Mouse (Mus musculus) liver, adult 2 months (tissue): Measurements from ENCODE around the gene Map2k2. TPM values are rescaled to one million over a fixed set of nuclear protein-coding genes. Genes with fewer than 3 reads are reported as not detected.
"Not testable (repeated sequence)": the region's sequence is repeated elsewhere in the genome, so short reads cannot be mapped to it uniquely, and the experiment has no call there.

Source experiments
- DNase-seq: peaks from one replicate; pipeline ENCODE4 v3.0.0-alpha.2; 2011; ENCODE audit warnings: low read depth, low spot score; ENCODE audit errors: extremely low read depth
- H3K27ac ChIP-seq: fragments of 200-500 bp; replicated peaks from 2 replicates; pipeline ENCODE4 v1.5.1; 2012; ENCODE audit warnings: low read depth, mild to moderate bottlenecking, control low read depth, inconsistent platforms, low read length; ENCODE audit not compliant: insufficient read depth
- H3K27me3 ChIP-seq: fragments of 200-500 bp; 2 replicates; pipeline ENCODE4 v1.6.1; 2012; ENCODE audit warnings: mild to moderate bottlenecking, moderate library complexity, low read length, inconsistent platforms; ENCODE audit not compliant: control insufficient read depth, insufficient read depth
- H3K36me3 ChIP-seq: fragments of 200-500 bp; 2 replicates; pipeline ENCODE4 v1.6.1; 2012; ENCODE audit warnings: low read length, inconsistent platforms; ENCODE audit not compliant: control insufficient read depth, insufficient read depth
- H3K4me1 ChIP-seq: fragments of 200-500 bp; 2 replicates; pipeline ENCODE4 v1.6.1; 2011; ENCODE audit warnings: low read length; ENCODE audit not compliant: control insufficient read depth, insufficient read depth
- H3K4me3 ChIP-seq: fragments of 200-500 bp; 2 replicates; pipeline ENCODE4 v1.5.1; 2011; ENCODE audit warnings: low read depth, mild to moderate bottlenecking, control low read depth, low read length, moderate library complexity; ENCODE audit not compliant: insufficient read depth
- H3K79me2 ChIP-seq: fragments of 200-500 bp; 2 replicates; pipeline ENCODE4 v1.6.1; 2012; ENCODE audit warnings: inconsistent platforms, mild to moderate bottlenecking, low read length, moderate library complexity; ENCODE audit not compliant: control insufficient read depth, insufficient read depth
- H3K9ac ChIP-seq: fragments of 200-500 bp; 2 replicates; pipeline ENCODE4 v1.6.1; 2012; ENCODE audit warnings: low read depth, mild to moderate bottlenecking, control low read depth, inconsistent platforms, low read length
- CTCF ChIP-seq: fragments of 200-500 bp; IDR thresholded peaks from 2 replicates; pipeline ENCODE4 v1.5.1; 2011; ENCODE audit warnings: low read depth, low read length, control low read depth
- POLR2A ChIP-seq: fragments of 200-500 bp; IDR thresholded peaks from 2 replicates; pipeline ENCODE4 v1.6.1; 2011; ENCODE audit warnings: low read length, control low read depth; ENCODE audit not compliant: insufficient read depth; ENCODE audit errors: extremely low read depth
- WGBS: fragments of 180-500 bp; shearing (Covaris S2); methylation state at CpG from one replicate; pipeline ENCODE4 v1.1.7; 2018; 5-methylcytosine and 5-hydroxymethylcytosine counted together
- polyA plus RNA-seq: library from polyadenylated mRNA; depleted of rRNA; stranded (reverse); fragments of >200 nt; gene quantifications from 2 replicates; pipeline ENCODE4 v1.2.3, GENCODE M21; 2012; rRNA removed
- total RNA-seq: library from RNA; depleted of rRNA; stranded (reverse); fragments of >200 nt; gene quantifications from 2 replicates; pipeline ENCODE4 v1.2.3, GENCODE M21; 2014; rRNA removed

Map2k2 gene
- total RNA-seq (46.6 and 61.1 TPM in 2 replicates), polyA plus RNA-seq (192 and 231 TPM in 2 replicates)

DNA sequence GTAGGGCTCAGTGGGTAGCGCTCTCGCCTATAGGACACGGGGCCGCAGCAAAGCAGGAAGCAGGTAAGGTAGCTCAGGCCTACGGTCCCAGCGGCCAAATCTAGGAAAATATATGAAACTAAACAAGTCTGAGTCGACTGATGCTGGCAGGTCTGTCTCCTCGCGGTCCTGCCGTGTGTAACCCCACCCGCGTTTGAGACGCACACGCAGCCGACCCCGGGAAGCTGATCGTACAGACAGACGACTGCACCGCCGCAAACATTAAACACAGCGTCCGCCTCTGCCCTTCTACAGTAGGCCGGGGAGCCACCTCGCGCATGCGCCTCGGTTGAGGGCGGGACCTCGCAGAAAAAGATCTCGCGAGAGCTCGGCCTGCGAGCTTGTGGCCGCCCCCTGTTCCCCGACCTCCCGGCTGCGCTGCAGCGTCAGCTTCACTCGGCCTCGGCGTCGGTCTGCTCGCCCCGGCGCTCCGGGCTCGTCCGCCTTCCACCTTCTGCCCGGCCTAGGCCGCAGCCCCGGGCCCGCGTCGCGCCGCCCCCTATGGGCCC, at the start of gene Map2k2:
Gene Map2k2, plus strand, starts transcription at position 351 of the 548 bp plus-strand sequence.
- TF ChIP-seq CTCF (no peak), POLR2A (peak; percentile 95)
- H3K36me3 ChIP-seq, result peaks cover 7% of the 10 kb centered on the region
- peak within 1 kb of the TSS; percentile 90 for H3K27ac ChIP-seq
- H3K27me3 ChIP-seq, result no peaks in the 10 kb centered on the region
- H3K9ac ChIP-seq, result peak within 1 kb of the TSS; percentile 92
- under 1% methylated on average over 56 of the region's 56 CpGs for WGBS
- peak; percentile 87 for DNase-seq
- H3K4me3 ChIP-seq, result peak within 1 kb of the TSS; percentile 65
- peaks cover 34% of the 10 kb centered on the region; the same call in 1 of the 2 replicates for H3K79me2 ChIP-seq
- H3K4me1 ChIP-seq, result peaks cover 15% of the 10 kb centered on the region

DNA sequence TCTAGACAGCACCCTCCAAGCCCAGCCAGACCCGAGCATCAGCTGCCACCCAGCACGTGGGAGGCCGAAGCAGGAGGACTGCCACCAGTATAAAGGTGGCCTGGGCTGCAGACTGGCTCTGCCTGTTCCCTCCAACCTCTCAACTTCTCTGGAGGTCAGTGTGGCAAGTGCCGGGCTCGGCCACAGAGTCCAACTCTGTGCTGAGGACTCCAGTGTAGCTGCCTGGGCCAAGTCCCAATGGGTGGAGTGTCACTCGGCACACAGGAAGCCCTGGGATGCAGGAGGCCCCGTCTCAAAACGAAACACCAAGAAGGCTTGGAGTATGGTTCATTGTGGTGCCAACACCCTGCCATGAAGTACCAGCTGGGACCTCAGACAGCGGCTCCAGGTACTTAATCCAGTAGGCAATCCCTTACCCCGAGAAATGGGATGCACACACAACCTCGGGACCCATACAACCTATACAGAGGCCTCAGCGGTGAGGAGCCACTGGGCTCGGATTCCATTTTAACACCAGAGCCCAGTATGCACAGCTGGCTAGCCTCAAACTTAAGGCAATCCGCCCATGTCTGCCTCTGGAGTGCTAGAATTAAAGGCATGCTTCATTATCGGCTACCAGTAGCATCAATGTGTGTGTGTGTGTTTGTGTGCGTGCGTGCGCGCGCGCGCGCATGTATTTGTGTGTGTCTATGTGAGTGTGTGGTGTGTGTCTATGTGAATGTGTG, 48.1 kb upstream of the Map2k2 start:
- Histone ChIP-seq H3K4me3 (no peak overlapping the region), H3K9ac (no peak overlapping the region), H3K79me2 (peaks cover 49% of the 10 kb centered on the region), H3K36me3 (no peaks in the 10 kb centered on the region), H3K27me3 (no peaks in the 10 kb centered on the region), H3K27ac (no peak overlapping the region), H3K4me1 (peaks cover 21% of the 10 kb centered on the region)
- TF ChIP-seq CTCF (no peak), POLR2A (no peak)
- 69% methylated on average over 23 of the region's 23 CpGs for WGBS
- peak; percentile 72 for DNase-seq

DNA sequence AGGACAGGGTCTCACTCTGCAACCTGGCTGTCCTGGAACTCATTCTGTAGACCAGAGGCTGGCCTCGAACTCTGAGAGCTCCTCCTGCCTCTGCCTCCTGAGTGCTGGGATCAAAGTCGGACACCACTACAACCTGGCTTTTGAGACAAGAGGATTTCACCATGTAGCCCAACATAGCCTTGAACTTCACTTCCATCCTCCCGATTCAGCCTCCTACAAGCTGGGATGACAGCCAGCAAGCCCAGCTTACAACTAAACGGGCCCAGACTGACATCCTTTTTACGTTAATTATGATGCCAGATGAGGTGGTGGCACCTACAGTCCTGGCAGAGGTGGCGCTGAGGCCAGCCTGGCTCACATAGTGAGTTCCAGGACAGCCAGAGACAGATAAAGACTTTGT, 46.8 kb upstream of the Map2k2 start:
- 25% methylated on average over 6 of the region's 6 CpGs for WGBS

DNA sequence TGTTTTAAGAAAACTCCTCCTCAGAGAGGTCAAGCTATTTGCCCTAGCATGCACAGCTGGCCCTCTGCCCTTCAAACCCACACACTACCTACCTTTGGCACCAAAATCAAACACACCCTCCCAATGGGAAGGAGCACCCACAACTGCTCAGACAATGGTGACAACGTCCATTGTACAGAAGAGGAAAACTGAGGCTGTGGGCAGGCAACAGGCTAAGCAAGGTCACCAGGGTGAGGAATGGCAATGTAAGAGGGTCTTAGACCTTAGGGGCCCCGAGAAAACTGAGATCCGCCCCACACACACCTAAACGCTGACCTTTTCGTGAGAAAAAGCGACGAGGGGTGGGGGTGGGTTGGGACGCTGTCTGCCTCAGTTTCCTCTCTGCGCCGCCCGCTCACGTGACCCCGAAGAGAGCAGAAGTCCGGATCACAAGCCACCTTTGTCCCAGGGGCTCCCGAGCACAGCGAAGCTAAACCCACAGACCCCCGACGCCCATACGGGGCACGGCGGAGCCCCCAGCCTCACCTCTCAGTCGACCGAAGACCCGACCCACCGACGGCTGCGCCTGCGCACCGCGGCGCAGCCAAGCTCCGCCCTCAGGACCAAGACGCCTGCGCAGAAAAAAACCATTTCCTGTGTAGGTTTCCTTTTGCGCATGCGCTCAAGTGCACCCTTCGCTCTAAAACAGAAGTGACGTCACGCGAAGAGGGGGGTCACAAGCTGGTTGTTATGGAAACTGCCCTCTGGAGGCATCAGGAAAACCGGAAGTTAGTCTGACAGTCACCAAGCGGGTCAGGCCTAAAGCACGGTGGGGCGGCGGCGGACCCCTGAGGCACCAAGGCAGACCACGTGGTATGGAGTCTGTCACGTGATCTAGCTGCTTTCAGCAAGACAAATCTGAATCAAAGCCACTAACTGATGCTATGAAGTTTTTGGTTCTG, 45.8 kb upstream of the Map2k2 start, which contains the start of gene Sgta:
Gene Sgta, minus strand, starts transcription at position 579 of the 941 bp plus-strand sequence.
- Histone ChIP-seq H3K27me3 (no peaks in the 10 kb centered on the region), H3K36me3 (no peaks in the 10 kb centered on the region), H3K9ac (peak within 1 kb of the TSS; percentile 90), H3K79me2 (peaks cover 45% of the 10 kb centered on the region), H3K27ac (peak within 1 kb of the TSS; percentile 75), H3K4me3 (peak within 1 kb of the TSS; percentile 92), H3K4me1 (peaks cover 21% of the 10 kb centered on the region)
- DNase-seq, result peak; percentile 96
- peak; percentile 75; the same call in 1 of the 2 replicates for TF ChIP-seq POLR2A
- no peak for TF ChIP-seq CTCF
- under 1% methylated on average over 48 of the region's 48 CpGs for whole genome bisulfite sequencing

More for the DNA sequence above, 46.8 kb upstream of the Map2k2 start:
- H3K4me1 ChIP-seq, result peaks cover 21% of the 10 kb centered on the region
- DNase-seq, result peak; percentile 74
- H3K9ac ChIP-seq, result no peak overlapping the region
- no peaks in the 10 kb centered on the region for H3K36me3 ChIP-seq
- H3K27me3 ChIP-seq, result no peaks in the 10 kb centered on the region
- no peak for TF ChIP-seq POLR2A
- no peak for TF ChIP-seq CTCF
- H3K79me2 ChIP-seq, result peaks cover 49% of the 10 kb centered on the region
- H3K27ac ChIP-seq, result no peak overlapping the region
- no peak overlapping the region for H3K4me3 ChIP-seq

DNA sequence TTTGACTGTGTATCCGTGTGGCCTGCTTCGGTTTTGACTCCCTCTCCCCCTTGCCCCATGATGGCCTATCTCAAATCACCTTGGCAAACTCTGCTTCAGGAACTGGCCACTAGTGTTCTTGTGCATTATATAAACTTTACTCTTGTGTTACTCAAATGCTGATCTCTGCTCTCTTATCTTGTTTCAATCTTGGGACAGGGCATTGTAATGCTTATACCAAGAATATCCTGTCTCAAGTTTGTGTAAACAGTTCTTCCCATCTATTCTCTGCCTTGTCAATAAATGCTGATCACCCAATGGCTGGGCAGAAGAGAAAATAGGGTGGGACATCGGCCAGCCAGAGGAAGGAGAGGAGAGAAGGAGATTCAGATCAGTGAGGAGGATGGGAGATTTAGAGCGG, 43.0 kb upstream of the Map2k2 start:
- TF ChIP-seq POLR2A (no peak), CTCF (no peak)
- WGBS, result 62% methylated on average over 4 of the region's 4 CpGs
- Histone ChIP-seq H3K36me3 (no peaks in the 10 kb centered on the region), H3K27ac (no peak overlapping the region), H3K27me3 (no peaks in the 10 kb centered on the region), H3K4me1 (peaks cover 16% of the 10 kb centered on the region), H3K9ac (no peak overlapping the region), H3K4me3 (no peak overlapping the region), H3K79me2 (peaks cover 19% of the 10 kb centered on the region; the same call in 1 of the 2 replicates)
- no peak for DNase-seq

DNA sequence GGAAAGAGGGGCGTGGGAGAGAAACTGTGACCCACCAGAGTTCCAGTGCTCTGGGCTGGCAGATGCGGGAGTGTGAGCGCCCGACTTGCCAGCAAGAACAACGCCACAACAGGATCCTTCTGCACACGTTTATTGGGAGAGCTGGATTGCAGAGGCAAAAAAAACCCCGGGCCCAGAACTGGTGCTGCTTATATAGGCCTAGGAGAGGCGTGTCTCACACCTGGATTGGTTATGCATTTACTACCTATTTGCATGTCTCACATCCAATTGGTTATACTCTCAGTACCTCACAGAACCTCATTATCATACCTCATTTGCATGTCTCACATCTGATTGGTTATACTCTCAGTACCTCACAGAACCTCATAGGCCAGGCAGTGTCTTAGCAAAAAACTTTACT, 41.2 kb upstream of the Map2k2 start:
- H3K27ac ChIP-seq, H3K4me3 ChIP-seq, H3K4me1 ChIP-seq, DNase-seq, H3K79me2 ChIP-seq, H3K36me3 ChIP-seq, H3K9ac ChIP-seq, H3K27me3 ChIP-seq: not testable (repeated sequence)
- 93% methylated on average over 8 of the region's 8 CpGs for WGBS
